Mouse (Mus musculus): ENCODE data around the gene Kcnmb1.

The Kcnmb1 gene

GRCm38 (mm10) chr11:33944067-33944785 is 18.6 kb upstream of the Kcnmb1 start:
- DNase-seq (ENCODE audit: low spot score) = no peak

- DNase-seq (ENCODE audit: low spot score) = no peak
Measured at GRCm38 (mm10) chr11:33944786-33945328, 18.0 kb upstream of the Kcnmb1 start.

- no peak for DNase-seq (ENCODE audit: low spot score)
Measured at GRCm38 (mm10) chr11:33946501-33946900, 16.3 kb upstream of the Kcnmb1 start.

- DNase-seq (ENCODE audit: low spot score) = no peak
Measured at GRCm38 (mm10) chr11:33951155-33951554, 11.7 kb upstream of the Kcnmb1 start.

GRCm38 (mm10) chr11:33951684-33952625 is 10.9 kb upstream of the Kcnmb1 start:
- no peak for DNase-seq (ENCODE audit: low spot score)

- DNase-seq (ENCODE audit: low spot score) = no peak
Measured at GRCm38 (mm10) chr11:33955982-33956381, 6.8 kb upstream of the Kcnmb1 start.

- no peak for DNase-seq (ENCODE audit: low spot score)
Measured at GRCm38 (mm10) chr11:33956623-33957022, 6.2 kb upstream of the Kcnmb1 start.

- DNase-seq (ENCODE audit: low spot score) = no peak
Measured at GRCm38 (mm10) chr11:33957595-33957994, 5.2 kb upstream of the Kcnmb1 start.

- DNase-seq (ENCODE audit: low spot score) = no peak
Measured at GRCm38 (mm10) chr11:33958713-33959112, 4.1 kb upstream of the Kcnmb1 start.

GRCm38 (mm10) chr11:33962178-33962577 is 635 bp upstream of the Kcnmb1 start:
- no peak for DNase-seq (ENCODE audit: low spot score)

GRCm38 (mm10) chr11:33965380-33965779 is 2.6 kb downstream of the Kcnmb1 start:
- no peak for DNase-seq (ENCODE audit: low spot score)

GRCm38 (mm10) chr11:33967708-33968107 is 4.9 kb downstream of the Kcnmb1 start:
- DNase-seq (ENCODE audit: low spot score) = no peak

GRCm38 (mm10) chr11:33969199-33969598 is 6.4 kb downstream of the Kcnmb1 start:
- DNase-seq (ENCODE audit: low spot score) = no peak

GRCm38 (mm10) chr11:33972114-33972513 is 9.3 kb downstream of the Kcnmb1 start:
- no peak for DNase-seq (ENCODE audit: low spot score)

- DNase-seq (ENCODE audit: low spot score) = no peak
Measured at GRCm38 (mm10) chr11:33974341-33975040, 11.7 kb downstream of the Kcnmb1 start.

- no peak for DNase-seq (ENCODE audit: low spot score)
Measured at GRCm38 (mm10) chr11:33975121-33975520, 12.3 kb downstream of the Kcnmb1 start.

GRCm38 (mm10) chr11:33980146-33980545 is 17.3 kb downstream of the Kcnmb1 start:
- DNase-seq (ENCODE audit: low spot score) = no peak

- no peak for DNase-seq (ENCODE audit: low spot score)
Measured at GRCm38 (mm10) chr11:33986525-33986924, 23.7 kb downstream of the Kcnmb1 start.

GRCm38 (mm10) chr11:33990002-33990401 is 27.2 kb downstream of the Kcnmb1 start:
- no peak for DNase-seq (ENCODE audit: low spot score)

GRCm38 (mm10) chr11:33992938-33993337 is 30.1 kb downstream of the Kcnmb1 start, which contains the start of gene Kcnip1:
Gene Kcnip1, minus strand, starts transcription at chr11:33993152.
- DNase-seq (ENCODE audit: low spot score) = no peak

- DNase-seq (ENCODE audit: low spot score) = no peak
Measured at GRCm38 (mm10) chr11:33993496-33993895, 30.7 kb downstream of the Kcnmb1 start.

- DNase-seq (ENCODE audit: low spot score) = no peak
Measured at GRCm38 (mm10) chr11:33998244-33998643, 35.4 kb downstream of the Kcnmb1 start.
